Mouse (Mus musculus): ENCODE results near the gene Ptp4a2. TPM values are rescaled to one million over a fixed set of nuclear protein-coding genes. Genes with fewer than 3 reads are reported as not detected.
A peak's percentile ranks its signal among the peaks of the same experiment; 100 is the strongest.
"Not testable (repeated sequence)": the region's sequence is repeated elsewhere in the genome, so short reads cannot be mapped to it uniquely, and the experiment has no call there.

The Ptp4a2 gene
- polyA plus RNA-seq (2015; fragmentation: Nextera tagmentation; extraction: Ambion mirVana), result 277 and 289 TPM in 2 replicates

- peak; percentile 97 for ATAC-seq
- Histone ChIP-seq H3K9ac (ENCODE audit: low read depth, low read length) (peak within 1 kb of the TSS; percentile 66), H3K36me3 (ENCODE audit: control insufficient read depth, insufficient read depth, low read length) (no peaks in the 10 kb centered on the region), H3K9me3 (ENCODE audit: control insufficient read depth, low read length) (no peaks in the 10 kb centered on the region), H3K27me3 (replicated peaks; ENCODE audit: control insufficient read depth, insufficient read depth, low read length) (no peaks in the 10 kb centered on the region), H3K4me3 (ENCODE audit: low read length) (peak within 1 kb of the TSS; percentile 48), H3K4me1 (ENCODE audit: control insufficient read depth, insufficient read depth, low read length) (peaks cover 10% of the 10 kb centered on the region), H3K4me2 (ENCODE audit: low read depth, low read length) (peak within 1 kb of the TSS; percentile 50), H3K27ac (ENCODE audit: low read length) (peak within 1 kb of the TSS; percentile 68)
- 7% methylated on average over 35 of the region's 35 CpGs for WGBS
Measured at GRCm38 (mm10) chr4:129810798-129811604, at the start of gene Ptp4a2. Gene Ptp4a2, plus strand, starts transcription at chr4:129811219.

- 90% methylated on average over 12 of the region's 12 CpGs for WGBS
- ATAC-seq, result no peak
- Histone ChIP-seq H3K27ac (ENCODE audit: low read length) (no peak overlapping the region), H3K4me3 (ENCODE audit: low read length) (no peak overlapping the region), H3K4me1 (ENCODE audit: control insufficient read depth, insufficient read depth, low read length) (no peaks in the 10 kb centered on the region), H3K9me3 (ENCODE audit: control insufficient read depth, low read length) (no peaks in the 10 kb centered on the region), H3K36me3 (ENCODE audit: control insufficient read depth, insufficient read depth, low read length) (no peaks in the 10 kb centered on the region), H3K4me2 (ENCODE audit: low read depth, low read length) (no peak overlapping the region), H3K9ac (ENCODE audit: low read depth, low read length) (no peak overlapping the region), H3K27me3 (replicated peaks; ENCODE audit: control insufficient read depth, insufficient read depth, low read length) (no peaks in the 10 kb centered on the region)
Measured at GRCm38 (mm10) chr4:129761606-129762005, 49.4 kb upstream of the Ptp4a2 start.

GRCm38 (mm10) chr4:129762496-129762895 is 48.5 kb upstream of the Ptp4a2 start:
- not testable (repeated sequence) for H3K9ac ChIP-seq (ENCODE audit: low read depth, low read length); H3K4me3 ChIP-seq (ENCODE audit: low read length); H3K9me3 ChIP-seq (ENCODE audit: control insufficient read depth, low read length); H3K27me3 ChIP-seq (replicated peaks; ENCODE audit: control insufficient read depth, insufficient read depth, low read length); ATAC-seq; H3K36me3 ChIP-seq (ENCODE audit: control insufficient read depth, insufficient read depth, low read length); H3K4me1 ChIP-seq (ENCODE audit: control insufficient read depth, insufficient read depth, low read length); H3K4me2 ChIP-seq (ENCODE audit: low read depth, low read length); H3K27ac ChIP-seq (ENCODE audit: low read length)
- 93% methylated on average over 1 of the region's 1 CpGs for WGBS

- 83% methylated on average over 3 of the region's 3 CpGs for WGBS
- no peaks in the 10 kb centered on the region for H3K36me3 ChIP-seq (ENCODE audit: control insufficient read depth, insufficient read depth, low read length)
Measured at GRCm38 (mm10) chr4:129765351-129765750, 45.7 kb upstream of the Ptp4a2 start.

GRCm38 (mm10) chr4:129767782-129768181 is 43.2 kb upstream of the Ptp4a2 start:
- H3K27ac ChIP-seq (ENCODE audit: low read length), result no peak overlapping the region
- H3K9me3 ChIP-seq (ENCODE audit: control insufficient read depth, low read length), result no peaks in the 10 kb centered on the region
- 90% methylated on average over 8 of the region's 8 CpGs for WGBS
- H3K4me1 ChIP-seq (ENCODE audit: control insufficient read depth, insufficient read depth, low read length), result peaks cover 11% of the 10 kb centered on the region
- no peak overlapping the region for H3K4me3 ChIP-seq (ENCODE audit: low read length)
- no peak overlapping the region for H3K9ac ChIP-seq (ENCODE audit: low read depth, low read length)
- H3K27me3 ChIP-seq (replicated peaks; ENCODE audit: control insufficient read depth, insufficient read depth, low read length), result no peaks in the 10 kb centered on the region
- no peaks in the 10 kb centered on the region for H3K36me3 ChIP-seq (ENCODE audit: control insufficient read depth, insufficient read depth, low read length)
- H3K4me2 ChIP-seq (ENCODE audit: low read depth, low read length), result no peak overlapping the region
- ATAC-seq, result no peak

More at GRCm38 (mm10) chr4:129765351-129765750, 45.7 kb upstream of the Ptp4a2 start:
- no peaks in the 10 kb centered on the region for H3K9me3 ChIP-seq (ENCODE audit: control insufficient read depth, low read length)
- no peak overlapping the region for H3K4me3 ChIP-seq (ENCODE audit: low read length)
- H3K27ac ChIP-seq (ENCODE audit: low read length), result no peak overlapping the region
- no peaks in the 10 kb centered on the region for H3K27me3 ChIP-seq (replicated peaks; ENCODE audit: control insufficient read depth, insufficient read depth, low read length)
- H3K9ac ChIP-seq (ENCODE audit: low read depth, low read length), result no peak overlapping the region
- no peak for ATAC-seq
- H3K4me1 ChIP-seq (ENCODE audit: control insufficient read depth, insufficient read depth, low read length), result no peaks in the 10 kb centered on the region
- no peak overlapping the region for H3K4me2 ChIP-seq (ENCODE audit: low read depth, low read length)

GRCm38 (mm10) chr4:129768742-129769141 is 42.3 kb upstream of the Ptp4a2 start:
- 66% methylated on average over 3 of the region's 3 CpGs for WGBS
- not testable (repeated sequence) for H3K9me3 ChIP-seq (ENCODE audit: control insufficient read depth, low read length); H3K27me3 ChIP-seq (replicated peaks; ENCODE audit: control insufficient read depth, insufficient read depth, low read length); H3K4me3 ChIP-seq (ENCODE audit: low read length); H3K27ac ChIP-seq (ENCODE audit: low read length); H3K9ac ChIP-seq (ENCODE audit: low read depth, low read length); H3K4me2 ChIP-seq (ENCODE audit: low read depth, low read length); H3K36me3 ChIP-seq (ENCODE audit: control insufficient read depth, insufficient read depth, low read length); ATAC-seq
- H3K4me1 ChIP-seq (ENCODE audit: control insufficient read depth, insufficient read depth, low read length), result peaks cover 11% of the 10 kb centered on the region

GRCm38 (mm10) chr4:129770600-129770999 is 40.4 kb upstream of the Ptp4a2 start:
- no peak overlapping the region for H3K4me2 ChIP-seq (ENCODE audit: low read depth, low read length)
- no peak for ATAC-seq
- H3K27ac ChIP-seq (ENCODE audit: low read length), result no peak overlapping the region
- no peaks in the 10 kb centered on the region for H3K9me3 ChIP-seq (ENCODE audit: control insufficient read depth, low read length)
- no peaks in the 10 kb centered on the region for H3K27me3 ChIP-seq (replicated peaks; ENCODE audit: control insufficient read depth, insufficient read depth, low read length)
- H3K36me3 ChIP-seq (ENCODE audit: control insufficient read depth, insufficient read depth, low read length), result no peaks in the 10 kb centered on the region
- H3K9ac ChIP-seq (ENCODE audit: low read depth, low read length), result no peak overlapping the region
- no peak overlapping the region for H3K4me3 ChIP-seq (ENCODE audit: low read length)
- 69% methylated on average over 6 of the region's 6 CpGs for WGBS
- H3K4me1 ChIP-seq (ENCODE audit: control insufficient read depth, insufficient read depth, low read length), result peaks cover 11% of the 10 kb centered on the region

GRCm38 (mm10) chr4:129771314-129771671 is 39.7 kb upstream of the Ptp4a2 start:
- H3K9me3 ChIP-seq (ENCODE audit: control insufficient read depth, low read length), result no peaks in the 10 kb centered on the region
- H3K27me3 ChIP-seq (replicated peaks; ENCODE audit: control insufficient read depth, insufficient read depth, low read length), result no peaks in the 10 kb centered on the region
- 18% methylated on average over 7 of the region's 7 CpGs for WGBS
- H3K4me2 ChIP-seq (ENCODE audit: low read depth, low read length), result peak overlapping the region; percentile 37; the same call in 1 of the 2 replicates
- no peak for ATAC-seq
- H3K36me3 ChIP-seq (ENCODE audit: control insufficient read depth, insufficient read depth, low read length), result no peaks in the 10 kb centered on the region
- peaks cover 11% of the 10 kb centered on the region for H3K4me1 ChIP-seq (ENCODE audit: control insufficient read depth, insufficient read depth, low read length)
- peak overlapping the region; percentile 28 for H3K4me3 ChIP-seq (ENCODE audit: low read length)
- H3K9ac ChIP-seq (ENCODE audit: low read depth, low read length), result 0 out of 2 replicates have a peak overlapping the region, but pooled peaks have one; percentile 41
- no peak overlapping the region for H3K27ac ChIP-seq (ENCODE audit: low read length)

- H3K9ac ChIP-seq (ENCODE audit: low read depth, low read length), result 0 out of 2 replicates have a peak overlapping the region, but pooled peaks have one; percentile 41
- H3K27me3 ChIP-seq (replicated peaks; ENCODE audit: control insufficient read depth, insufficient read depth, low read length), result no peaks in the 10 kb centered on the region
- H3K4me1 ChIP-seq (ENCODE audit: control insufficient read depth, insufficient read depth, low read length), result peaks cover 11% of the 10 kb centered on the region
- ATAC-seq, result peak; percentile 67; the same call in 1 of the 2 replicates
- WGBS, result 6% methylated on average over 21 of the region's 21 CpGs
- H3K27ac ChIP-seq (ENCODE audit: low read length), result no peak overlapping the region
- H3K4me2 ChIP-seq (ENCODE audit: low read depth, low read length), result peak overlapping the region; percentile 37
- H3K9me3 ChIP-seq (ENCODE audit: control insufficient read depth, low read length), result no peaks in the 10 kb centered on the region
- no peaks in the 10 kb centered on the region for H3K36me3 ChIP-seq (ENCODE audit: control insufficient read depth, insufficient read depth, low read length)
- H3K4me3 ChIP-seq (ENCODE audit: low read length), result peak overlapping the region; percentile 28
Measured at GRCm38 (mm10) chr4:129771672-129772521, 39.1 kb upstream of the Ptp4a2 start.

Measured in intestine, embryonic 16.5 days (tissue).